Mouse (Mus musculus) liver (tissue): Measurements from ENCODE around the gene Atp1a2.

ENCODE experiments used
- DNase-seq: peaks from one replicate; pipeline ENCODE4 v3.0.0-alpha.2; 2020; ENCODE audit warnings: mixed read lengths

Gene Atp1a2

DNA sequence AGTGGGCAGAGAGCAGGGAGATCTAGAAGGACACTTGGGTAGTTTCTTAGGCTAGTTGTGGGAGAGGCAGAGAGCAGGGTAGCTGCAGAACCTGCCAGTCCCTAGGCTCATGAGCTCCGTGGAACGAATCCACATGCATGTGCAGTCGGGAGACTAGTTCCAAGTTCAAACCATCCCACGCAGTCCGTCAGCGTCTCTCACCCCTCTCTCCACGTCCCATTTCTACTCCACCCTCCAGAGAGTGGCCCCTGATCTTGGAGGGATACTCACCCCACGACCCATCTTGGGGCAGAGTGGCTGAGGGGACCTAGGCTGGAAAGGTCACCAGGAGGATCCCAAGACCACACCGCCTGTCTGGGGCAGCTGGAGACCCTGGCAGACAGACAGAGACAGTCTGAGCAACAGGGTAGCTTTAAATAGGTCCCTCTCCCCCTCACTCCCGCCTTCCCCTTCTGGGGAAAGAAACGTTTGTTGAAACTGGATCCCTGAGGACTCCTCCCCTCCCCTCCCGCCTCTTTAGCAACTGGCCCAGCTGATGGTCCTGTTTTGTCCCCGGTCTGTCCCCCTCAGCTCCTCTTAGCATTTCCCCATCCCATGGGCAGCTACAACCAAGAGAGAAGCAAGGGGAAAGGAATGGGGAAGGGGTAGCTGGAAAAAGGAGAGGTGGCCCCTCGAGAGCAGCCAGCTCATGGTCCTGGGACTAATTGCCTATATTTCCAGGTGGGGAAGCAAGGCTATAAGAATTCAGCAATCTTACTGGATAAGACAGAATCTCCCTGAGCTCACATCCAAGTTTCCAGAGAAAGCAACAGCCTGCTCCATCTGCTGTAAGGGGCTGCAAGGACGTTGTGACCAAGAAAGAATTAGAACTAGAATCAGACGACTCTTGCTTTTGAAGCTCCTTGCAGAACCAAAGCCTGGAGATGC, at the start of gene Atp1a2:
Gene Atp1a2 (minus strand): TSS at position 454 of the 927 bp plus-strand sequence.
- no peak for DNase-seq

DNA sequence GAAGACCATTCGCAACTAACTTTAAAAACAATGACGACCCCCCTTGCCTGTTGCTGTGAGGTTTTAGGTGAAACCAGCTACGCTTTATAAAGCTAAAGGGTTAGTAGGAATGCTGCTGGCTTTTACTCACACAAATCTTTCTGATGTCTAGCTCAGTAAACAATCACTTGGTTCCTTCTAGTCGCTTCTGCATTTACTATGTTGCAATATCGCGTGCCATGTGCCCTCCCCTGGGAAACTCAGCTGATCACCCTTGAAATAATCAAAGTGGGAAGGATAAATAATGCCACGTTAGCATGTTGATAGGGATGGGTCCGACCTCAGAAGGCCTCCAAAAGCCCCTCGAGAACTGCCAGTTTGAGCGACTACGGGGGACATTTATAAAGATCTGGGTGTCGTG, 49.5 kb upstream of the Atp1a2 start:
- no peak for DNase-seq

- DNase-seq, result no peak
These were observed 48.8 kb upstream of the Atp1a2 start for GRCm38 (mm10) chr1:172346707-172347106.

DNA sequence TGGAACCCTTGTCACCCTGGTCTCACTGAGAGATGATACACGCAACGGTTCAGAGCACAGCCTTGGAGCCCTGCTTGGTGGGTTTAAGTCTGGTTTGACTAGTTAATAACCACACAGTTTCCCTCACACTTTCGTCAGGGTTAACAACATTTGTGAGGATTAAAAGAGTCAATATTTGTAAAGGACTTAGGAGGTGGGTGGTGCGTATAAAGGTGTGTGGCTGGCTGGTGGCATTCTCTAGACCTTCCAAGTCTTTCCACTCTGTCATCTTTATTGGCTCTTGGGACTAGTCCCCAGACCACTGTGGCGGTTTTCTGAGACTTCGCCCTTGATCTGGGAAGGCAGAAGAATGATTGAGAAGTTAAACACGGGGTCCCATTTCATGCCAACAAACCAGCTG, 47.0 kb upstream of the Atp1a2 start:
- DNase-seq, result no peak

DNA sequence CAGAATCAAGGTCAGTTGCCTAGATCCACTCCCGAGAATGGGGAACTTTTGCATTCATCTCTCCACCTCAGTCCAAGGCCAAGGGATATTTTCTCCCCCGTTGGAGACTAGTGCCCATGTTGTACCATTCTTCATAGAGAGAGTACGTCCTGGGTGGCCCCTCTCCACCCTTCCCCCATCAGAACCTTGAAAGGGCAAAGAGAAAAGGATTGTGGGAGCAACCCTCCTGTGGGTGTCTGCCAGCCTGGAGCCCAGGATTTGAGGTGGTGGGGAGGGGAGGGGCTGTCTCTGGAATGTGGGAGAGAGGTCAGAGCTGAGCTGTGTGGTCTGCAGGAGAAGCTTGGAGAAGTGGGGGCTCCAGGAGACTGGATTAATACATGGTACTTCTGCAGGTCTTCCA, 46.0 kb upstream of the Atp1a2 start:
- DNase-seq, result no peak

- DNase-seq, result no peak
These were observed 44.9 kb upstream of the Atp1a2 start for GRCm38 (mm10) chr1:172342729-172343128.

- no peak for DNase-seq
These were observed 43.5 kb upstream of the Atp1a2 start for GRCm38 (mm10) chr1:172341386-172341785.

- DNase-seq, result peak; percentile 73
These were observed 43.0 kb upstream of the Atp1a2 start, which contains the start of gene Kcnj10 for GRCm38 (mm10) chr1:172340729-172341321. Gene Kcnj10 (plus strand): TSS chr1:172341210.

DNA sequence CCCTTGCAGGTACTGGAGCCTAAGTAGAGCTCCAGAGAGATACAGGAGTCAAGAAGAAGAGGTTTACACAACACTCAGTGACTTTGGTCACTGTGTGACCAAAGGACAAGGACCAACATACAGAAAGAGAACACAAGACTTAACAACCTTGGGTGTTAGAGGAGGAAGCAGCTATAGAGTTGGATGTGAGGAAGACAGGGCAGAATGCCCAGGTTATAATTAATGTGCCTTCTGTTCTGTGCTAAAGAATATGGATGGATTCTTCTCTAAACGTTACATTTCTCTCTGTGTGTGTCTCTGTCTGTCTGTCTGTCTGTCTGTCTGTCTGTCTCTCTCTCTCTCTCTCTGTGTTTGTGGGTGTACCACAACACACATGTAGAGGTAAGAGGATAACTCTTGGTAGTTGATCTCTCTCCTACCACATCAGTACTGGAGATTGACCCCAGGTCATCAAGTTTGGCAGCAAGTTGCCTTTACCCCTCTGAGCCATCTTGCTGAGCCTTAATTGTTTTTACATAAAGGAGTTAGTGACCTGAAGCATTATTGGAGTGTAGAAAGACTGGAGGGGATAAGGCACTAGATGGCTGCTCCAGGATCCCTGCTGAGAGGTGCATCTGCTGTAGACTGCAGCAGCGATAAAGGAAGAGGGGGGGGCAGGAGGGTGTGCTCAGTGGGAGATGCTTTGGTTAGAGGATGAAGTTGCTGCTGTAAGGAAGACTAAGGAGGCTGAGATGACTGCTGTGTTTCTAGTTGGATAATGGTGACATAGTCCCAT, 39.7 kb upstream of the Atp1a2 start:
- DNase-seq, result no peak

DNA sequence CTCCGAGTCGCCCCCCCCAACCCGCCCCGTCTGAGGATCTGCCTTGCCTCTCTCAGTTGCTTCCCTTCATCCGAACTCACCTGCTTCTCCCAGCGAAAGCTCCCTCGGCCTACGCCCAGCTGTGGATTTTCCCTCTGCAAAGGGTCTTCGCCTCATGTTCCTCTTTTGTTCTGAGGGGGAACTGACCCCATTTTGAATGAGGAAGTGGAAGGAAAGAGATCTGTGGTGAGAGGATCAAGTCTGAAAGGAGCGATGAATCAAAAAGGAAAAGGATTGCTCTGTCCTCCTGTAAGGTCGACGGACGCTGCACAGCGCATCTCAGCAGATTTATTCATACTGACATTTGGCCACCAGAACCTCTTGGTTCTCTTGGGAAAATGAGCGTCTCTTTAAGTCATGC, 37.9 kb upstream of the Atp1a2 start:
- DNase-seq, result no peak

DNA sequence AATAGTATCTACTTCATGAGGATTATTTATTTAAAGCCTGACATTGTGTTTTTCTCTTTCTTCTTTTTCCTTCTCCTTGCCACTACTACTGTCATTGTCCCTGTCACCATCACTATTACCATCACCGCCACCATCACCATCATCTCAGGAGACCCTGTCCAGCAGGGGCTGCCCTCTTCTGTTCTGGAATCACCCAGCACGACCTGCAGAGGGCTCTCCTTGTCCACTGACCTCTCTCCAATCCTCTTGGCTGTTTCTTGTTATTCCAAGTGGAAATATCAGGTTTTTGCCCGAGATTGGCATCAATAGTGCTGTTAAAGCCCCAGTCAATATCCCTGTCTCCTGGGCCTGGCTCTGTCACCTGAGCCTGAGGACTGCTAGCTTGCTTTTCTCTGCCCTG, 35.6 kb upstream of the Atp1a2 start:
- no peak for DNase-seq

DNA sequence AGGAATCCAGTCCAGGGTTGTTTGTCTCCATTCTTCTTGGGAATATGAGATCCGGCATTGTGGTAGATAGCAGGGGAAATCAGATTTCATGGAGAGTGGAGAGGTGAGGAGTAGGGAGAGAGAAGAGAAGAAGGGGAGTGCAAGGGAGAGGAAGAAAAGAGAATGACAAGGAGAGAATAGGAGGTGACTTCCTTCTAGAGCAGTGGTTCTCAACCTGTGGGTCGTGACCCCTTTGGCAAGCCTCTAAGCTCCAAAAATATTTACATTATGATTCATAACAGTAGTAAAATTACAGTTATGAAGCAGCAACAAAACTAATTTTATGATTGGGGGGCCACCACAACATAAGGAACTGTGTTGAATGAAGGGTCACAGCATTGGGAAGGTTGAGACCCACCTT, 35.1 kb upstream of the Atp1a2 start:
- DNase-seq, result no peak

DNA sequence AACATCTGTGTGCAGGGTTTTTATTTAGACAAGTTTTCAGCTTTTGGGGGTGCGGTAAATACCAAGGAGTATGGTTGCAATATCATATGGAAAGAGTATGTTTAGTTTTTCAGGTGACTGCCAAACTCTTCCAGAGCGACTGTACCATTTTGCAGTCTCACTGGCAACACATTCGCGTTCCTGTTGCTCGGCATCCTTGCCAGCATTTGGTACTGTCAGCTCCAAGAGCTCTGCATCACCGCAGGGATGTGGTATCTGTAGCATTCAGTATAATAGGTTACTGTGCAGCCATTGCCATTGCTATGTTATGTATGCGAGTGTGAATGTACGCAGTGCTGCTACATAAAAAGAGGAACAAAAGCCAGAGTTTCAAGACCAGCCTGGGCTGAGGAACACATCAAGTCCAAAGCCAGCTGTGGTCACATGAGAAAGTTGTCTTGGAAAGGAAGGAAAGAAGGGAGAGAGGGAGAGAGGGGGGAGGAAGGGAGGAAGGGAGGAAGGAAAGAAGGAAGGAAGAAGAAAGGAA, 33.6 kb upstream of the Atp1a2 start:
- DNase-seq, result no peak

GRCm38 (mm10) chr1:172329616-172330015, 31.8 kb upstream of the Atp1a2 start:
- no peak for DNase-seq

DNA sequence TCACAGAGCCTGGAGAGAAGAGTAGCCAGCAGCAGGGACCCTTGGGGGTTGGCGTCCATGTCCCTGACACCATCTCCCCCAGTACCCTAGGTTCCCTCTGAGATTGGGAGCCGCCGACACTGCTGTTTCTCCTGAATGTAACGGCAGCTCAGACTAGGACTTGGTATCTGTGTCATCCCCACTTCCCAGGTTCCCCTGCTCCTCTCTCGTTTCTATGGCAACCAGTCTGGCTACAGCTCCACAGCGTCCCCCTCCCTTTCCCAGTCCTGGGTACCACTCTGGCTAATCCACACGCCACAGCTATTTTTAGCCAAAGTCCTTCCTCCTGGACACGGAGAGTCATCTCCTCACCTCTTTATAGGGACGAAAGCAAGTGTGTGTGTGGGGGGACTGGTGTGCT, 31.3 kb upstream of the Atp1a2 start, which contains the start of gene Kcnj9:
Gene Kcnj9 (minus strand): TSS at position 188 of the 400 bp plus-strand sequence.
- no peak for DNase-seq

- no peak for DNase-seq
These were observed 30.6 kb upstream of the Atp1a2 start for GRCm38 (mm10) chr1:172328461-172328860.

DNA sequence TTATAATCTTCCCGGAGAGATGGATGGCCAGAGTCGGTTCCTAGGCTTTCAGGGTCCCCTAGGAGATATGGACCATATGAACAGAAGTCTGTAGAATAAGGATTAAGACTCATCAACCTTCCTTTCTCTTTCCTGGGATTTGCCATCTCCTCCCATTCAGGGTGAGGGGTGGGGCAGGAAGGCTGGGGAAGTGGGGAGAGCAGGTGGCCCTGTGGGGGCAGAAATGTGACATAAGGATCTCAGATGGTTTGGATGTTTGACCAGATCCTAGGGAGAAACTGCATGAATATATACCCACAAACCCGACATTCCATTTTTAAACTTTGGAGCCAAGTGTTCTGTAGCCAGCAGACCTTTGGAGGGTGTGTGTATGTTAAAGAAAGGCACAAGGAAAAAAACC, 30.2 kb upstream of the Atp1a2 start:
- DNase-seq, result no peak

GRCm38 (mm10) chr1:172327206-172328001, 29.5 kb upstream of the Atp1a2 start:
- no peak for DNase-seq

GRCm38 (mm10) chr1:172326684-172327083, 28.8 kb upstream of the Atp1a2 start:
- no peak for DNase-seq

- peak; percentile 62 for DNase-seq
These were observed 28.0 kb upstream of the Atp1a2 start for GRCm38 (mm10) chr1:172325680-172326535.

DNA sequence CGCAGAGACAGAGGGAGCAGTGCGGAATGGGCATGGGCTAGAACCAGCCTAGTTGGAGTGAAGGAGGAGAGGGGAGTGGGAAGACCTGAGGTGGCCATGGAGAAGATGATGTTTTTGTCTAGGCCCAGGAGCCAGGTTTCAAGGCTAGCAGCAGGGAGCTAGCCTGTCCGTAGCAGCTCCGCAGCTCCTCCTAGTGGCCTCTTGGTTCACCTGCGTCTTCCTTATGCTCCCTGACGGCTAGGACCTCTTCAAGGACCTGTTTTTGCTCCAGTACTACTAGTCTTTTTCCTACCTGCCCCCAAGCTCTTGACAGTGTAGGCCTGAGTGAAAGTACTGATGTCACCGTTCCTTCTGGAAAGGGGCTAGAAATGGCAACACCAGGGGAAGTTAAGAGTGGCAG, 26.9 kb upstream of the Atp1a2 start:
- DNase-seq, result peak; percentile 71
